Mouse (Mus musculus): ENCODE measurements around the gene Olfr1406.

DNA sequence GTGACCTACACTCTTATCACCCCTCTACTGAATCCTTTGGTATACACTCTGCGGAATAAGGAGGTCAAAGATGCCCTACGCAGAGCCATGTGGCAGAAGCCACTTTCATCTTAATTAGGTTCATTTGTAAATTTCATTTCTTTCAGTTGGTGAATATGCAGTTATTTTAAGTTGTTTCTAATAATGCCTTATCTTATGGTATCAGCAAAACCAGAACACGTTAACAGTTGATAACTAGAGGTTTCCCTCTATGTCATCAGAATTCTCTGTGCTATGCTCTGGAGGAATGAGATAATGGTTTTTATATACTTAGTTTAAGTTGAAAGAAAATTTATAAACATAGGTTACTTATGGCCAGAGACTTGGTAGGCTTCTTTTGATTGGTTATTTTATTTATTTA lies 26.0 kb upstream of the Olfr1406 start:
- no peak for TF ChIP-seq CTCF (conservative IDR thresholded peaks at IDR 0.05; ENCODE audit: low read length)
- no peak for TF ChIP-seq POU5F1 (IDR thresholded peaks at IDR 0.05; ENCODE audit: borderline replicate concordance, low read length)
